Mouse (Mus musculus): ENCODE data around the gene Cdh3.

DNA sequence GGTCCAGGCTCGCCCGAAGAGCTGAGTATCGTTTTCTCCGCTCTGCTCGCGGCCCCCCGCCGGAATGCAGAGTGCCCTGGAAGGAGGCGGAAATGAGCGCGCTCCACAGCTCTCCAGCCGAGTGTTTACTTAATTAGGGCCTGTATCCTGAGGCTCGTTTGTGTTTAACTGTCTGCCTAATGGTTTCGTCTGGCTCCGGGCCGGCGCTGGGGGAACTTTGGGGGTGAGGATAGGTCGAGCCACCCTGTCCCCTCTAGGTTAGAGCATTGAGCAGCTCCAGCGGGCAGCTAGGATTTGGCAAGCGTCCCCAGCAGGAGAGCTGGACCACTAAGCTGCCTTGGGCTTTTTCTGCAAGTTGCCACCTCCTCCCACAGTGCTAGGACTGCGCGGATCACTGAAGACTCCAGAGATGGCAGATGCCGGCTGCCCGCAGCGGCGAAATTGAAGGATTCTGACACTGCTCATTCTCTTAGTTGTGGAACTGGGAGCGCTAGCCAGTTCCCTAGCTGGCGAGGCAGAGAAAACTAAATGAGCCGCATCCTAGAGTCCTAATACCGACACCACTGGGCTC, 2.8 kb upstream of the Cdh3 start:
- TF ChIP-seq CTCF (IDR thresholded peaks at IDR 0.05; ENCODE audit: low read depth) (no peak), EP300 (optimal IDR thresholded peaks at IDR 0.05) (no peak)
